Mouse (Mus musculus): Measurements from ENCODE around the gene Tspan15. TPM values are rescaled to one million over a fixed set of nuclear protein-coding genes. Genes with fewer than 3 reads are reported as not detected.
A peak's percentile ranks its signal among the peaks of the same experiment; 100 is the strongest.

Gene Tspan15
- total RNA-seq, 2 experiments from 2014 or later: 1.7 to 1.9 TPM

- no peak for ATAC-seq (replicated peaks; ENCODE audit: low FRiP score, low TSS enrichment, poor library complexity, severe bottlenecking)
Observed at GRCm38 (mm10) chr10:62195376-62195775, 35.7 kb downstream of the Tspan15 start.

DNA sequence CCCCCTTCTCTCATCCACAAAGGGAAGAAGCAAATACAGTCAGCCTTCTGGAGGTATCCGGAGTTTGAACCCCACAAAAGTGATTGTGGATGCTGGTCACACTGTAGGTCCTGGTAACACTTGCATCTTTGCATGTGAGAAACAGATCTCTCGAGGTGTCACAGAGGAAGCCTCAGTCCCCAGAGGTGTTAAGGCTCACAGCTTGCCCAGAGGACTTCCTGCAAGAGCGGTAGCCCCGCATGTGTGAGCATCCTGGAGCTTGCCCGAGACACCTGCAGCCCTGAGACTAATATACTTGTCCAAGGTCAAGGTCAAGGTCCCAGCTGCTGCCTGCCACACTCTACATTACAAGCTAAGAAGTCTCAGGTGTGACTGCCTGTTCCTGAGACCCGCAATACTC lies 36.1 kb downstream of the Tspan15 start:
- ATAC-seq (replicated peaks; ENCODE audit: low FRiP score, low TSS enrichment, poor library complexity, severe bottlenecking): no peak

DNA sequence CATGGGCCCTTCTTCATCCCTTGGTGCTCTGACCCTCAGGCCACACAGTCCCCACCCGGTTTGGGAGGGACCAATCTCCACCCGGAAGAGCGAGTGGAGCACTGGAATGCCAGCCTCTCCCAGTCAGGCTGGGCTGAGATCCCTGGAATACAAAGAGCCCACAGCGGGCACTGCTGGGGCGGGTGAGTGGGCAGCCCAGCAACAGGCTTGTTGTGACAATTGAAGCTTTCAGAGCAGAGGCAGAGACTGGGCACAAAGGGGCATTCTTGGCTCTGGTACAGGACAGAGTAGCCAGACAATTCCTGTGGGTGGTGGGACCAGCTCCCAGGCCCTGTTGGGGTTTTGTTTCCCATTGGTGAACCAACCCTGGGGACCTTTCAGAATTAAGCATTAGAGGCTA lies 36.6 kb downstream of the Tspan15 start:
- no peak for ATAC-seq (replicated peaks; ENCODE audit: low FRiP score, low TSS enrichment, poor library complexity, severe bottlenecking)

GRCm38 (mm10) chr10:62194043-62194442 lies 37.0 kb downstream of the Tspan15 start:
- ATAC-seq (replicated peaks; ENCODE audit: low FRiP score, low TSS enrichment, poor library complexity, severe bottlenecking): no peak

GRCm38 (mm10) chr10:62192701-62193157 lies 38.3 kb downstream of the Tspan15 start:
- peak; percentile 63 for ATAC-seq (replicated peaks; ENCODE audit: low FRiP score, low TSS enrichment, poor library complexity, severe bottlenecking)

- ATAC-seq (replicated peaks; ENCODE audit: low FRiP score, low TSS enrichment, poor library complexity, severe bottlenecking): no peak
Observed at GRCm38 (mm10) chr10:62190821-62191220, 40.2 kb downstream of the Tspan15 start.

DNA sequence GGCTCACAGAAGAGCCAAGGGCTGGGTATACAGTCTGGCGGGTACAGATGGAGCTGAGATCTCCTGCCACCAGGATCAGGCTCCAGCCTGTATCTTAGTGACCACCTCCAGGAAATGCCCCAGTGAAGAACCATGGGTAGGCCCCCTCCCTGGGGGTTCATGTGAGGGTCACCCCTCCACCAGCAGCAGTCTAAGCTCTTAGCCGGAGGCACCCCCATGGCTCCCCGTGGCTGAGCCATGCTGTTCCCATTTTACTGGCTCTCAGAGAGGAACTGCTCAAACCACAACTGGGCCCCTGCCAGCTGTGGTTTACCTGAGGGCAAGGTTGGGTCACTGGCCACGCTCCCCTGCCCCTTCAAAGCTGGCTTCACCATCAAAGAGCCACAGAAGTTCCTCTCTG lies 41.1 kb downstream of the Tspan15 start:
- no peak; the same call in 1 of the 2 replicates for ATAC-seq (replicated peaks; ENCODE audit: low FRiP score, low TSS enrichment, poor library complexity, severe bottlenecking)

DNA sequence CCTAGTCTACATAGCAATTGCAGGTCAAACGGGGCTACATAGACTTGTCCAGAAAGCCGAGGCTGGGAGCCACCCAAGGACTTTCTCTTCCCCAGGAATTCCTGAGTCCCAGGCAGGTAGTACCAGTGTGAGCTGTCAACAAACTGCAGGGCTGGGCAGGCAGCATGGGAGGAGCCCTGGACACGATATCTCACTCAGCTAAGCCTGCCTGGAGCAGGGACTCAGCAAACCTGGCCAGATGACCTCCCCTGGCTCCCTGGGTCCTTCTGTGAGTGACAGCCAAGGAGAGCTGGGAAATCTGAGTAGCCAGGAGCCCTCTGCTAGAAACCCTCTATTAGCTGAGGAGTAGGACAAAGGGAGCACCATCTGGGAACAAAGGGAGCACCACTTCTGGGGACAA lies 41.7 kb downstream of the Tspan15 start:
- ATAC-seq (replicated peaks; ENCODE audit: low FRiP score, low TSS enrichment, poor library complexity, severe bottlenecking): no peak

GRCm38 (mm10) chr10:62186882-62187281 lies 44.2 kb downstream of the Tspan15 start:
- ATAC-seq (replicated peaks; ENCODE audit: low FRiP score, low TSS enrichment, poor library complexity, severe bottlenecking): peak; percentile 42

DNA sequence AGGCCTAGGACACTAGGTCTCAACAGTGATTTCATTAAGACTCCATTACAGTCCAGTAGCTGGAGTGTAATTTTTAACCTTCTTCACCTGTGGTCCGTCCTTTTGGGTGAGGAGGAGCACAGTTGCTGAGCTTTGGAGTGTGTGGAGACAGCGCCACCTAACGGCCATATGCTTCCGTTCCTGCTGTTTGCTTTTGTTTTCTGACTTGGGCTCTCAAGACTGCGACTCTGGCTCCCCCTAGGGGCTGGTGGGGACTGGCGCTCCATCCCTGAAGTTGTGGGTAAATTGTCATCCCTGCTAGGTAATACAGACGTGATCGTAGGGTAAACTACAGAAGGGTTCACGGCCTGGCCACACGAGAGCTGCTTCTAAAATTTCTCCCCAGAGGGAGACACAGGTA lies 48.0 kb downstream of the Tspan15 start:
- peak; percentile 77 for ATAC-seq (replicated peaks; ENCODE audit: low FRiP score, low TSS enrichment, poor library complexity, severe bottlenecking)

GRCm38 (mm10) chr10:62182471-62183014 lies 48.5 kb downstream of the Tspan15 start:
- no peak for ATAC-seq (replicated peaks; ENCODE audit: low FRiP score, low TSS enrichment, poor library complexity, severe bottlenecking)

DNA sequence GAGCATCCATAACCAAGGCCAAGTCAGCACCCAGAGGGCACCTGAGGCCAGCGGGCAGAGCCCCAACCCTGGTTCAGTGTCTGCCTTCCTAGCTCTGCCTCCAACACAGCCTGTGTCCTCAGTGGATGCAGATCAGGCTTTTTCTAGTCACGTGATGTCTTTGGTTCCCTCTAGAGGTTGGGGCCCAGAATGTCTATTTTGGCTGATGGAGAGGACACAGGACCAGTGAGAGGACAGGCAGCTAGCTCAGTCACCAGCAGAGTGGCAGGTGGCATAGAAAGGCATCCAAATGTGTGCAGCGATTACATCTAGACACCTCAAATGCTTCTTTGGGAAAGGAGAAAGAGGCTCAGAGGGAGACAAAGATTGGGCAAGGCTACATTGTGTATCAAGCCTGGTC lies 49.4 kb downstream of the Tspan15 start:
- ATAC-seq (replicated peaks; ENCODE audit: low FRiP score, low TSS enrichment, poor library complexity, severe bottlenecking): peak; percentile 45; the same call in 1 of the 2 replicates

DNA sequence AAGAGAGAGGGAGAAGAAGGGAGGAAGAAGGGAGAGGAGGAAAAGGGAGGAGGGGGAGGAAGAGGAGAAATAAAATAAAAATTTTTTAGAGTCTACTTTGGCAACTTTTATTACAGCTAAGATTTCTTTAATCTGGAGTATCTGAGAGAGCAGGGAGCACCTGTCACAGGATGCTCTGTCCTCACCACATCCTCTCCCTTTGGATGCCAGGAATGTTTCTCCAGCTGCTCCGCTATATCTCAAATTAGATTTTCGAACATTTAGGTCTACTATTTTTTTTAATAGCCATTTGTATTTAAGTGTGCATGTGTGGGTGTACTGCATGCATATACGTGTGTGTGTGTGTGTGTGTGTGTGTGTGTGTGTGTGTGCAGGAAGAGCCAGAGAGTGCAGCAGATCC lies 51.1 kb downstream of the Tspan15 start:
- no peak for ATAC-seq (replicated peaks; ENCODE audit: low FRiP score, low TSS enrichment, poor library complexity, severe bottlenecking)

DNA sequence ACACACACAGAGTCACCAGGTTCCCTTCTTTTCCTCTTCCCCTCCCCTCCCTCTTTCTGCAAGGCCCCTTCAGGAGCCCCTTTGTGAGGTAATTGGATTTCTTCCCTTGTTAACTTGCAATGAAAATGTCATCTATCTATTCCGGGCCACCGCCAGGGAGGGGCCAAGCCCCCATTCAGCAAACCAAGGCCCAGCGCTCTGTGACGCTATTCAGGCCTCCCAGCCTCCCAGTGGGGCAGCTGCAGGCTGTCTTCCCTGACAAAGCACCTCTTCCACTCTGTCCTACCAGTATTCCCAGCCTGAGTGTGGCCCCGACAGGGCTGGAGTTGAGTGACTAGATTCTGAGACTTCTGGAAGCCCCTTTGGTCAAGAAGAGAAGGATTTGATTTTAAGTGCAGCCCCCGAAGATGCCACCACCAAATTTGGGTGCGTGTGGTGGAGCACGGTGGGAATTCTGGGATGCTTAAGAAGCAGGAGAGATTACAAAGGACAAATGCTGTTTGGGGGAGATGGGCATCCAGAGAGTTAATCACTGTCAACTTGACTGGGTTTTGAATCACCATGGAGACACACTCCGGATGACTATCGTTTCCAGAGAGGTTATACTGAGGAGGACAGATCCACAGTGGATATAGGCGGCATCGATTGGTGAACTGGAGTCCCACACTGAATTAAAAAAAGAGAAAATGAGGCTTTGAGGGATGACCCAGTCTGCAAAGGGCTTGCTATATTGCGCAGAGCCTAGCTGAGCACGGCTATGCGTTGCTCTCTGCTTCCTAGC lies 56.3 kb downstream of the Tspan15 start:
- ATAC-seq (replicated peaks; ENCODE audit: low FRiP score, low TSS enrichment, poor library complexity, severe bottlenecking): no peak

DNA sequence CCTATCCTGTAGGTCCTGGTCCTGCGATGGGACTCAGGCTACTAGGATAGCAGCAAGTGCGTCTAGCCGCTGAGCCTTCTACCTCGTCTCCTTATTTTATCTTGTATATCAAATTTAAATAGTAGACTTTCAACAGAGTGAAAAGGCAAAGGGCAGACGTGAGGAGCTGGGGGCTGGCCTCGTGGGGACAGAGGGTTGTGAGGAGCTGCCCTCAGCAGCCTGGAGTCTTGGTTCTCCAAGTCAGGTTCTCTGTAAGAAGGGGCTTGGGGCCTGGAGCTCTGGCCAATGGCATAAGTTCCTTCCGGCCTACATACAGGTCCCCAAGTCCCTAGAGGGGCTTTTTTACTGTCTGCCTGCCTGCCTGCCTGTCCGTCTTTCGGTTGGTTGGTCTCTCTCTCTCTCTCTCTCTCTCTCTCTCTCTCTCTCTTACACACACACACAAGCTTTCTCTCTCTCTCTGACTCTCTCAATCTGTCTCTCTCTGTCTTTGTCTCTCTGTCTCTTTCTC lies 57.1 kb downstream of the Tspan15 start:
- ATAC-seq (replicated peaks; ENCODE audit: low FRiP score, low TSS enrichment, poor library complexity, severe bottlenecking): no peak

DNA sequence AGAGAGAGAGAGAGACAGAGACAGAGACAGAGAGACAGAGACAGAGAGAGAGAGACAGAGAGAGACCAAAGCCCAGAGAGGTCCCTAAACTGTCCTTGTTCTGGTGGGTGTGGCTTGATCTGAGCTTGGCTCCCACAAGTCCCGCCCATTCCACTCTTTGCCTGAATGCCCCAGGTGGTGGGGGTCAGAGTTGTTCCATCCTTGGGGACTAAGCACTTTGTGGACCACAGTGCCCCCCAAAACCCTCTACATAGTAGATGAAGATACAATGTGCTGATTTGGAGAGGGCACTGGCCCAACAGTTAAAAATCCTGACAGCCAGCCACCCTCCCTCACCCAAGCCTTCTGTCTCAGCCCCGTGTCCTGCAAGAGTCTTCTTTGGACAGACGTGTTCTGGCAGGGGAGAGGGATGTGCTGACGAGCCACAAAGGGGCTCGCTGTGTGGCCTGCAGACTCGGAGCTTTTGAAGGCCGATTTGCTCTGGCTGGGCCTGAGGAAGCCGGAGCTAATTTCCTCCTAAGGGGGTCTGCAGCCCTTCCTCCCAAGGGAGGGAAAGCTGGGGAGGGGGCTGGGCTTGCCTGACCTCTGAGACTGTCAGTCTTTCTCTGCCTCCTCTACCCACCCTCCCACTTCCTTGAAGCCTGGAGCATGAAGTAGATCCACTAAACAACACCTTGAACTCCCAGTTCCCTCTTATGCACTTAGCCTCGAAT lies 58.1 kb downstream of the Tspan15 start:
- no peak for ATAC-seq (replicated peaks; ENCODE audit: low FRiP score, low TSS enrichment, poor library complexity, severe bottlenecking)

DNA sequence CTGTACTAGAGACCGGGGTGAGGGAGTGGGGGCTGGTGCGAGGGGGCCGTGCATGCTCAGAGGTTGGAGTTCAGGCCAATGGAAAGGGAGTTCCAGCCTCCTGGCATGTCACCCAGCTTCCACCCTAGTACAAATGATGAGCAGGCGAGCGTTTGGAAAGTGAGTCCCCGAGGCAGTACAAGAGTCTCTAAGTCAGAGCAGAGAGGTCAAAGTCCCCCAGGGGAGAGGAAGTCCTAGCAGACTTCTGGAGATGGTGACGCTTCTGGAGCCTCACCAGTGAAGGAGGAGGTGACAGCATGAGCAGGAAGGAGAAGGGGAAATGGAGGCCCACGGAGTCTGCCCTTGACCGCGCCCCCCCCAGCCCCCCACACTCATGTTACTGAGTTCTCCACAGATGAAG lies 68.6 kb downstream of the Tspan15 start:
- no peak for ATAC-seq (replicated peaks; ENCODE audit: low FRiP score, low TSS enrichment, poor library complexity, severe bottlenecking)

GRCm38 (mm10) chr10:62149929-62150328 lies 81.1 kb downstream of the Tspan15 start:
- ATAC-seq (replicated peaks; ENCODE audit: low FRiP score, low TSS enrichment, poor library complexity, severe bottlenecking): no peak

- ATAC-seq (replicated peaks; ENCODE audit: low FRiP score, low TSS enrichment, poor library complexity, severe bottlenecking): no peak
Observed at GRCm38 (mm10) chr10:62147466-62148248, 83.4 kb downstream of the Tspan15 start.

DNA sequence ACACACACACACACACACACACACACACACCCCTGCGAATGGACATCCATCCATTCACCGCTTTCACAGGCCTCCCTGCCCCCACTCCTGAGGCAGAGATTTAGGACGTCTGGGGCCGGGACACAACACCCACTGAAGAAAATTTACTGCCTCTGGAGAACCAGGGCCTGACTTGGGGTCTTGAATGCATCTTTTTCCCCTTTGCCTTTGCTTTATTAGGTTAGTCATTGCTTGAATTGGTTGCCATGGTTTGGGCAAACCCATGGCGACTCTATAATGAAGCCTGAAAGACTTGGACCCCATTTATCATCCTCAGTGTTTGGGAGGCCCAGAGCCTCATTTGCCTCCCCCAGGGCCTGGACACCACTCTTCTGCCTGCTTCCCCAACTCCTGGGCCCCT lies 85.1 kb downstream of the Tspan15 start:
- ATAC-seq (replicated peaks; ENCODE audit: low FRiP score, low TSS enrichment, poor library complexity, severe bottlenecking): no peak
